Mouse (Mus musculus) intestine, embryonic 14.5 days (tissue): ENCODE data around the gene Tnc. TPM values are rescaled to one million over a fixed set of nuclear protein-coding genes. Genes with fewer than 3 reads are reported as not detected.
"Not testable (repeated sequence)": the region's sequence is repeated elsewhere in the genome, so short reads cannot be mapped to it uniquely, and the experiment has no call there.

Experiments used
- ATAC-seq: fragments of 200-750 bp; cut with Nextera tagmentation; replicated peaks from 2 replicates; pipeline ENCODE4 v1.8.0; 2017; ENCODE audit warnings: low read depth, moderate number of reproducible peaks, moderate TSS enrichment, moderate library complexity; ENCODE audit not compliant: low FRiP score, low TSS enrichment
- DNase-seq: peaks from one replicate; pipeline ENCODE4 v3.0.0-alpha.2; 2018; ENCODE audit warnings: low spot score
- H3K27ac ChIP-seq: fragments of 300-500 bp; sonication (generic); 2 replicates; pipeline ENCODE4 v1.5.1; 2014; ENCODE audit warnings: low read depth, mild to moderate bottlenecking, control low read depth
- H3K27me3 ChIP-seq: fragments of 300-500 bp; sonication (generic); replicated peaks from 2 replicates; pipeline ENCODE4 v1.6.1; 2014; ENCODE audit warnings: low read length, control low read depth; ENCODE audit not compliant: control insufficient read depth, insufficient read depth
- H3K36me3 ChIP-seq: fragments of 300-500 bp; sonication (generic); 2 replicates; pipeline ENCODE4 v1.6.1; 2014; ENCODE audit warnings: low read length, control low read depth; ENCODE audit not compliant: control insufficient read depth, insufficient read depth
- H3K4me1 ChIP-seq: fragments of 300-500 bp; sonication (generic); replicated peaks from 2 replicates; pipeline ENCODE4 v1.6.1; 2014; ENCODE audit warnings: low read length, control low read depth, mixed read lengths; ENCODE audit not compliant: control insufficient read depth, insufficient read depth
- H3K4me2 ChIP-seq: fragments of 300-500 bp; sonication (generic); 2 replicates; pipeline ENCODE4 v1.6.1; 2014; ENCODE audit warnings: low read length
- H3K4me3 ChIP-seq: fragments of 300-500 bp; sonication (generic); 2 replicates; pipeline ENCODE4 v1.5.1; 2014; ENCODE audit warnings: low read depth, low read length, control low read depth, mixed read lengths
- H3K9ac ChIP-seq: fragments of 300-500 bp; sonication (generic); 2 replicates; pipeline ENCODE4 v1.6.1; 2014; ENCODE audit warnings: mild to moderate bottlenecking, low read length
- H3K9me3 ChIP-seq: fragments of 300-500 bp; sonication (generic); 2 replicates; pipeline ENCODE4 v1.6.1; 2016; ENCODE audit warnings: low read length, control low read depth; ENCODE audit not compliant: control insufficient read depth
- WGBS: fragments of 180-500 bp; shearing (Covaris S2); extraction: QIAGEN DNeasy Blood & Tissue Kit; methylation state at CpG from one replicate; pipeline ENCODE4 v1.1.7; 2014; 5-methylcytosine and 5-hydroxymethylcytosine counted together
- polyA plus RNA-seq: library from polyadenylated mRNA; unstranded; fragments of >200 nt; fragmentation: Nextera tagmentation; extraction: Ambion mirVana; gene quantifications from 2 replicates; pipeline ENCODE4 v1.2.1, GENCODE M21; 2014

The Tnc gene
- polyA plus RNA-seq, 1 experiment from 2014 or later = 5.9 TPM

DNA sequence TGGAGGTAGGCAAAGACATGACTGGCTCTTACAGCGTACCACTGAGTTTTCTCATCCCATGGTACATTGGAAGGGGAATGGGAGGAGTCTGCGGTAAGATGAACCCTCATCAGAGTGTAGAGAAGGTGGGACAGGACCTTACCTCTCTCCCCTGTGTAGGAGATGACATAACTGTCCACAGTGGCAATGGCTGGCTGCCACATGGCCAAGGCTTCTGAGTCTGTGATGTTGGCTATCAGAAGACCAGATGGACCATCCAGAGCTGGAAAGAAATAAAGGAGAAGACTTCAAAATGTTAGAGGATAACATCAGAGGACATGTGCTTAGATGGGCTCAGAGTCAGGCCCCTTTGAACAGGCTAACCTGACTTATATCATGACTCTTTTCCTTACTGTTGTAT, 74.3 kb downstream of the Tnc start:
- H3K4me2 ChIP-seq = no peak overlapping the region
- no peaks in the 10 kb centered on the region for H3K9me3 ChIP-seq
- H3K4me1 ChIP-seq = no peaks in the 10 kb centered on the region
- ATAC-seq = no peak
- H3K9ac ChIP-seq = no peak overlapping the region
- H3K36me3 ChIP-seq = no peaks in the 10 kb centered on the region
- no peak overlapping the region for H3K4me3 ChIP-seq
- WGBS = 97% methylated on average over 2 of the region's 2 CpGs
- DNase-seq = no peak
- no peaks in the 10 kb centered on the region for H3K27me3 ChIP-seq
- H3K27ac ChIP-seq = no peak overlapping the region

- ATAC-seq (no peak), DNase-seq (no peak)
- no peaks in the 10 kb centered on the region for H3K36me3 ChIP-seq
- no peak overlapping the region for H3K4me3 ChIP-seq
- H3K4me1 ChIP-seq = no peaks in the 10 kb centered on the region
- H3K9me3 ChIP-seq = no peaks in the 10 kb centered on the region
- H3K9ac ChIP-seq = no peak overlapping the region
- no peak overlapping the region for H3K4me2 ChIP-seq
- 84% methylated on average over 1 of the region's 1 CpGs for WGBS
- no peak overlapping the region for H3K27ac ChIP-seq
- no peaks in the 10 kb centered on the region for H3K27me3 ChIP-seq
These were observed 75.1 kb downstream of the Tnc start for GRCm38 (mm10) chr4:63971762-63972161.

DNA sequence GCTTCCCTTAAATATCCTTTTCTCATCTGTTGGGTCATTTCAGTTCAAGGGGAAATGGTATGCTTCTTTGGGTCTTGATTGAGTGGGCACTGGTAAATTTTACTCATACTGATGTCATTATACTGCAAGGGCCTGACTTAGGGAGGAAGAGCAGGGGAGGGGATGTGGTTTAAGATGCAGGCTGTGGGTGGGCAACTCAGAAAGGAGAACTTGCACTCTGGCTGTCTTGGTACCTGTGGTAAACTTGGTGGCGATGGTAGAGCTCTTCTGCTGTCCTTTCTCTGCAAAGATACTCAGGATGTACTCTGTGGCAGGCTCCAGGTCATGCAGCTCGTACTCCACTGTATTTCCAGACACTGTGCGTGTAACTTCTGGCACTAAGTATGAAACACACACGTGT, 75.9 kb downstream of the Tnc start:
- no peak for DNase-seq
- no peaks in the 10 kb centered on the region for H3K9me3 ChIP-seq
- H3K36me3 ChIP-seq = no peaks in the 10 kb centered on the region
- H3K4me2 ChIP-seq = no peak overlapping the region
- H3K4me1 ChIP-seq = no peaks in the 10 kb centered on the region
- H3K27ac ChIP-seq = no peak overlapping the region
- 86% methylated on average over 4 of the region's 4 CpGs for whole genome bisulfite sequencing
- ATAC-seq = no peak
- no peak overlapping the region for H3K4me3 ChIP-seq
- no peaks in the 10 kb centered on the region for H3K27me3 ChIP-seq
- H3K9ac ChIP-seq = no peak overlapping the region

- DNase-seq = no peak
- H3K27ac ChIP-seq = no peak overlapping the region
- no peaks in the 10 kb centered on the region for H3K9me3 ChIP-seq
- H3K27me3 ChIP-seq = no peaks in the 10 kb centered on the region
- WGBS = 91% methylated on average over 3 of the region's 3 CpGs
- H3K4me3 ChIP-seq = no peak overlapping the region
- no peaks in the 10 kb centered on the region for H3K36me3 ChIP-seq
- H3K4me1 ChIP-seq = no peaks in the 10 kb centered on the region
- no peak overlapping the region for H3K4me2 ChIP-seq
- no peak overlapping the region for H3K9ac ChIP-seq
- no peak for ATAC-seq
These were observed 76.9 kb downstream of the Tnc start for GRCm38 (mm10) chr4:63969891-63970290.

- 0 out of 2 replicates have a peak, but pooled peaks cover 3% of the 10 kb centered on the region for H3K4me1 ChIP-seq
- H3K27me3 ChIP-seq = no peaks in the 10 kb centered on the region
These were observed 83.4 kb downstream of the Tnc start for GRCm38 (mm10) chr4:63963410-63963809.

GRCm38 (mm10) chr4:63961858-63962468, 84.9 kb downstream of the Tnc start:
- no peak overlapping the region for H3K4me2 ChIP-seq
- ATAC-seq = no peak
- no peaks in the 10 kb centered on the region for H3K27me3 ChIP-seq
- no peak overlapping the region for H3K27ac ChIP-seq
- H3K9ac ChIP-seq = no peak overlapping the region
- DNase-seq = no peak
- H3K4me1 ChIP-seq = 0 out of 2 replicates have a peak, but pooled peaks cover 3% of the 10 kb centered on the region
- WGBS = 94% methylated on average over 5 of the region's 5 CpGs
- H3K4me3 ChIP-seq = no peak overlapping the region
- H3K9me3 ChIP-seq = no peaks in the 10 kb centered on the region
- no peaks in the 10 kb centered on the region for H3K36me3 ChIP-seq

More at GRCm38 (mm10) chr4:63963410-63963809, 83.4 kb downstream of the Tnc start:
- 0 out of 2 replicates have a peak, but pooled peaks have one; percentile 62 for ATAC-seq
- Histone ChIP-seq H3K4me3 (no peak overlapping the region), H3K4me2 (no peak overlapping the region), H3K27ac (no peak overlapping the region), H3K9me3 (no peaks in the 10 kb centered on the region), H3K9ac (no peak overlapping the region), H3K36me3 (no peaks in the 10 kb centered on the region)
- WGBS = 15% methylated on average over 1 of the region's 1 CpGs
- no peak for DNase-seq

DNA sequence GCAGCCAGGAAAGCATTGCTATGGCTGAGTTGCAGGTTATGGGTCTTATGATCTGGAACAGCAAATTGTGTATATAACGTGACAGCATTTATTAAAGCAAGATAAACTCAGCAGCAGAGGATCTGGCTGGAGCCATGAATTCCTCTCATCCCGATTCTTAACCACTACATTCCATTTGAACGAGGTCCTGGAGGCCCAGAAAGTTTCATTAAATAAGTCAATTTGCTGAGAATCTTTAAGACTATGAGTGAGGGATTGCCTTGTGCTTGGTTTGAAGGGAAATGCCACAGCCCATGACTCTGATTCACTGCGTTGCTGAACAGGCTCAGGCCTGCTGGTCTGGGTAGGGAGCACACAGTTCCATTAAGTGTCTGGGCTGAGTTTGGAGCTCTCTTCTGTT, 88.2 kb downstream of the Tnc start:
- DNase-seq (no peak), ATAC-seq (no peak)
- H3K36me3 ChIP-seq = no peaks in the 10 kb centered on the region
- H3K9ac ChIP-seq = no peak overlapping the region
- H3K4me1 ChIP-seq = 0 out of 2 replicates have a peak, but pooled peaks cover under 1% of the 10 kb centered on the region
- no peak overlapping the region for H3K4me3 ChIP-seq
- no peak overlapping the region for H3K4me2 ChIP-seq
- H3K27ac ChIP-seq = no peak overlapping the region
- H3K27me3 ChIP-seq = no peaks in the 10 kb centered on the region
- H3K9me3 ChIP-seq = no peaks in the 10 kb centered on the region
- WGBS = 49% methylated on average over 4 of the region's 4 CpGs

DNA sequence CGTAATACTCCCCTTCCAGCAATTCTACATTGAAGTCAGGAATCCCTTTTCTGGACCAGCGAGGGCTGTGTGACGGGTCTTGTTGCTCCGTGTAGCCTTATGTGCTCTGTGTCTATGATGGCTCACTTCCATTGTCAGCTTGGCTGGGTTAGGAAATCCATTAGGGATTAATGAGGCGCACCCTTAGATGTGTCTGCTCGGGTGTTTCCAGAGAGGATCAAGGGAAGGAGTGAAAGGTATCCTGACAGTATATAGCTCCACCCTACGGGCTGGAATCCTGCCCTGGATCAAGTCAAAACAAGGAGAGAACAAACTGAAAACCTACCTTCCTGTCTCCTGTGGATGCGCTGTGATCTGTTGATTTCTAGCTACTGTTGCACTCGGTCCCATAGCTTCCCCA, 96.8 kb downstream of the Tnc start:
- DNase-seq (no peak), ATAC-seq (no peak)
- 85% methylated on average over 9 of the region's 9 CpGs for WGBS

GRCm38 (mm10) chr4:63948688-63949073, 98.1 kb downstream of the Tnc start:
- not testable (repeated sequence) for H3K9ac ChIP-seq, H3K27me3 ChIP-seq, H3K27ac ChIP-seq, H3K4me3 ChIP-seq, DNase-seq, H3K4me1 ChIP-seq, H3K36me3 ChIP-seq, H3K9me3 ChIP-seq, ATAC-seq, H3K4me2 ChIP-seq
- 86% methylated on average over 5 of the region's 5 CpGs for WGBS

More for the DNA sequence above, 96.8 kb downstream of the Tnc start:
- Histone ChIP-seq H3K4me1 (no peaks in the 10 kb centered on the region), H3K9me3 (no peaks in the 10 kb centered on the region), H3K9ac (no peak overlapping the region), H3K27ac (no peak overlapping the region), H3K4me3 (no peak overlapping the region), H3K36me3 (no peaks in the 10 kb centered on the region), H3K4me2 (no peak overlapping the region), H3K27me3 (no peaks in the 10 kb centered on the region)
